Mouse (Mus musculus) forebrain, embryonic 11.5 days (tissue): ENCODE measurements around the gene Nol6. TPM values are rescaled to one million over a fixed set of nuclear protein-coding genes. Genes with fewer than 3 reads are reported as not detected.
"Not testable (repeated sequence)": the region's sequence is repeated elsewhere in the genome, so short reads cannot be mapped to it uniquely, and the experiment has no call there.

Experiments used
- ATAC-seq: fragments of 200-750 bp; cut with Nextera tagmentation; replicated peaks from 2 replicates; pipeline ENCODE4 v1.8.0; 2017; ENCODE audit warnings: moderate TSS enrichment; ENCODE audit not compliant: low FRiP score
- DNase-seq: peaks from one replicate; pipeline ENCODE4 v3.0.0-alpha.2; 2017; ENCODE audit warnings: low spot score
- H3K27ac ChIP-seq: fragments of 300-500 bp; sonication (generic); 2 replicates; pipeline ENCODE4 v1.5.1; 2014; ENCODE audit warnings: low read depth, low read length
- H3K27me3 ChIP-seq: fragments of 300-500 bp; sonication (generic); 2 replicates; pipeline ENCODE4 v1.6.1; 2014; ENCODE audit warnings: mild to moderate bottlenecking, low read length, mixed read lengths; ENCODE audit not compliant: control insufficient read depth, insufficient read depth
- H3K36me3 ChIP-seq: fragments of 300-500 bp; sonication (generic); 2 replicates; pipeline ENCODE4 v1.6.1; 2014; ENCODE audit warnings: mild to moderate bottlenecking, low read length, moderate library complexity, mixed read lengths; ENCODE audit not compliant: control insufficient read depth, insufficient read depth
- H3K4me1 ChIP-seq: fragments of 300-500 bp; sonication (generic); replicated peaks from 2 replicates; pipeline ENCODE4 v1.6.1; 2014; ENCODE audit warnings: low read length, mixed read lengths; ENCODE audit not compliant: control insufficient read depth, insufficient read depth
- H3K4me2 ChIP-seq: fragments of 300-500 bp; sonication (generic); 2 replicates; pipeline ENCODE4 v1.6.1; 2014; ENCODE audit warnings: low read depth, mild to moderate bottlenecking, low read length, moderate library complexity, mixed read lengths; ENCODE audit not compliant: severe bottlenecking
- H3K4me3 ChIP-seq: fragments of 300-500 bp; sonication (generic); 2 replicates; pipeline ENCODE4 v1.5.1; 2014; ENCODE audit warnings: low read depth, low read length
- H3K9ac ChIP-seq: fragments of 300-500 bp; sonication (generic); 2 replicates; pipeline ENCODE4 v1.6.1; 2014; ENCODE audit warnings: low read length
- H3K9me3 ChIP-seq: fragments of 300-500 bp; sonication (generic); 2 replicates; pipeline ENCODE4 v1.6.1; 2016; ENCODE audit warnings: low read length, mixed read lengths; ENCODE audit not compliant: control insufficient read depth
- whole genome bisulfite sequencing: fragments of 180-500 bp; shearing (Covaris S2); extraction: QIAGEN DNeasy Blood & Tissue Kit; methylation state at CpG from one replicate; pipeline ENCODE4 v1.1.7; 2014; 5-methylcytosine and 5-hydroxymethylcytosine counted together
- polyA plus RNA-seq: library from polyadenylated mRNA; unstranded; fragments of >200 nt; fragmentation: Nextera tagmentation; extraction: Ambion mirVana; gene quantifications from 2 replicates; pipeline ENCODE4 v1.2.1, GENCODE M21; 2014

Gene Nol6
- polyA plus RNA-seq, 1 experiment from 2014 or later = 31.6 TPM

DNA sequence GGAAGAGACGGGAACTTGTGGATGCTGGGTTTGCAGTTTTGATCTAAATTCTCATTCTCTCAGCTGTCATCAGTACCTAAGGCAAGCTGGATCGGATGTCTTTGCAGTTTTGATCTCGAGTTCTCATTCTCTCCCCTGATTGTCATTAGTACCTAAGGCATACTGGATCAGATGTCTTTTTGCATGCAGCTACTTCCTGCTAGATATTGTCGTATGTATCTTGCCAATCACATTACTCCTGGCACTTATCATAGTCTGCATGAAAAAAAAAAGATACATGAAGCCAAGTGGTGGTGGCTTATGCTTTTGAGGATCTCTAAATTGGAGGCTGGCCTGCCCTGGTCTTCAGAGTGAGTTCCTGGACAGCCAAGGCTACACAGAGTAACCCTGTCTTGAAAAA is 39.4 kb downstream of the Nol6 start:
- Histone ChIP-seq H3K27me3 (no peaks in the 10 kb centered on the region), H3K4me1 (no peaks in the 10 kb centered on the region), H3K36me3 (no peaks in the 10 kb centered on the region), H3K4me3 (no peak overlapping the region), H3K27ac (no peak overlapping the region), H3K9ac (no peak overlapping the region), H3K9me3 (no peaks in the 10 kb centered on the region), H3K4me2 (no peak overlapping the region)
- DNase-seq (no peak), ATAC-seq (no peak)
- WGBS = 82% methylated on average over 4 of the region's 4 CpGs

GRCm38 (mm10) chr4:41082803-41083202 is 41.5 kb downstream of the Nol6 start:
- not testable (repeated sequence) for H3K9me3 ChIP-seq, ATAC-seq, H3K36me3 ChIP-seq, H3K27me3 ChIP-seq, H3K4me3 ChIP-seq, H3K4me1 ChIP-seq, H3K27ac ChIP-seq, H3K4me2 ChIP-seq, DNase-seq, H3K9ac ChIP-seq
- 77% methylated on average over 4 of the region's 4 CpGs for WGBS

DNA sequence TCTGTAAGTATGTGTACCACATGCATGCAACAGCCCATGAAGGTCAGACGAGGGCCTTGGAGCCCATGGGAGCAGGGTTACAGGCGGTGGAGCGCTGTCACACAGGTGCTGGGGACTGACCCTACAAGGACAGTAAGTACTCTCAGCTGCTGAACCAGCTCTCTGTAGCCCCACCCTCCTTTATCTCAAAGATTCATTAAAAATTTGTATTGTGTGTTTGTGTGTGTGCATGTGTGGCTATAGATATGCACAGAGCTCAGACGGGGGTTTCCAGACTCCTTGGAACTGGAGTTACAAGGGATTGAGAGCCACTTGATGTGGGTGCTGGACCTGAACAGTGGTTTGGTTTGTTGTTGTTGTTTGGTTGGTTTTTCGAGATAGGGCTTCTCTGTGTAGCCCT is 42.5 kb downstream of the Nol6 start:
- no peaks in the 10 kb centered on the region for H3K36me3 ChIP-seq

GRCm38 (mm10) chr4:41078726-41079125 is 45.5 kb downstream of the Nol6 start:
- H3K27me3 ChIP-seq = no peaks in the 10 kb centered on the region
- H3K4me1 ChIP-seq = no peaks in the 10 kb centered on the region
- ATAC-seq = no peak
- no peak overlapping the region for H3K27ac ChIP-seq
- H3K36me3 ChIP-seq = no peaks in the 10 kb centered on the region
- DNase-seq = no peak
- H3K4me2 ChIP-seq = no peak overlapping the region
- H3K9ac ChIP-seq = no peak overlapping the region
- H3K4me3 ChIP-seq = no peak overlapping the region
- WGBS = 83% methylated on average over 6 of the region's 6 CpGs
- no peaks in the 10 kb centered on the region for H3K9me3 ChIP-seq

More for the DNA sequence above, 42.5 kb downstream of the Nol6 start:
- 84% methylated on average over 5 of the region's 5 CpGs for WGBS
- Histone ChIP-seq H3K9ac (no peak overlapping the region), H3K27me3 (no peaks in the 10 kb centered on the region), H3K27ac (no peak overlapping the region), H3K4me1 (no peaks in the 10 kb centered on the region), H3K9me3 (no peaks in the 10 kb centered on the region), H3K4me3 (no peak overlapping the region), H3K4me2 (no peak overlapping the region)
- ATAC-seq = no peak
- DNase-seq = no peak

GRCm38 (mm10) chr4:41074461-41074860 is 49.8 kb downstream of the Nol6 start:
- Histone ChIP-seq H3K4me2 (no peak overlapping the region), H3K4me3 (no peak overlapping the region), H3K9ac (no peak overlapping the region), H3K27ac (no peak overlapping the region), H3K9me3 (no peaks in the 10 kb centered on the region), H3K4me1 (no peaks in the 10 kb centered on the region), H3K36me3 (no peaks in the 10 kb centered on the region), H3K27me3 (no peaks in the 10 kb centered on the region)
- 83% methylated on average over 6 of the region's 6 CpGs for WGBS
- DNase-seq = no peak
- ATAC-seq = no peak

GRCm38 (mm10) chr4:41073008-41073817 is 51.0 kb downstream of the Nol6 start:
- Histone ChIP-seq H3K9ac (no peak overlapping the region), H3K4me1 (no peaks in the 10 kb centered on the region), H3K27me3 (no peaks in the 10 kb centered on the region), H3K4me2 (no peak overlapping the region), H3K36me3 (no peaks in the 10 kb centered on the region), H3K9me3 (no peaks in the 10 kb centered on the region), H3K4me3 (no peak overlapping the region), H3K27ac (no peak overlapping the region)
- DNase-seq (no peak), ATAC-seq (no peak)
- WGBS = 82% methylated on average over 12 of the region's 12 CpGs

DNA sequence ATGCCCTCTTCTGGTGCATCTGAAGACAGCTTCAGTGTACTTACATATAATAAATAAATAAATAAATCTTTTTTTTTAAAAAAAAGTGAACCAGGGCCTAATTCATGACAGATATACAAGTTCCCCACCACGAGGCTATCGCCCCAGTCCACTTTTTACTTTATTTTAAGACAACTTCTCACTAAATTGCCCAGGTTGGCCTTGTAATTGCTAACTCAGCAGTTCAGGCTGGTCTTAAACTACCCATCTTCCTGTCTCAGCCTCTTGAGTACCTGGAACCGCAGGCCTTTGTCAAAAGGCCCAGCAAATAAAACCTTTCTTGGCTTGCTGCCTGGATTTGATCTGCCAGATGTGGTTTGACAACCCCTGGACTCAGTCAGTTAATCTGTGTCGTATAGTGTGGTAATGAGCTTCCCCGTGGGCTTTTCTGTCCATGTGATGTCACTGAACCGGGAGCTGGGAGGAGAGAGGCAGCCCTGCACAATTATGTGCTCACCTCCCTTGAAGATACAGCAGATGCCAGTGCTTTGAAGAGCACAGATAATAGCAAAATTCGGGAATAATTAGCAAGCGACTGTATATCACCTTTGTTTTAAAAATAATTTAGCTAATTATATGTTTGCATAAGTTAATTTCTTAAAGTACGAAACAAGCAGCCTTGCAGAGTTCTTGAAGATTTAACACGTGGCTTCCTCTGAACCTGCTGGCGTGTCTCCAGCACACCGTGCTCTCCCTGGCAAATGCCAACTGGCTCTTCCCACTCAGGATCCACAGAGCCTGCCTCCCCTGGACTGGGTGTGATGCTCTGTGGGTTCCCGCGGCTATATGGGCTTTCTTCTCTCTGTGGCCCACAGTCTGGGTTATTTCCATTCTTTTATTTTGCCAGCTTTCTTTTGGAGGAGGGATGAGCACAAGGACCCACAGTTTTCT is 52.5 kb downstream of the Nol6 start:
- 82% methylated on average over 14 of the region's 14 CpGs for WGBS
- Histone ChIP-seq H3K4me2 (no peak overlapping the region), H3K9ac (no peak overlapping the region), H3K4me1 (no peaks in the 10 kb centered on the region), H3K27ac (no peak overlapping the region), H3K9me3 (no peaks in the 10 kb centered on the region), H3K27me3 (no peaks in the 10 kb centered on the region), H3K4me3 (no peak overlapping the region), H3K36me3 (no peaks in the 10 kb centered on the region)
- ATAC-seq = no peak
- DNase-seq = no peak

DNA sequence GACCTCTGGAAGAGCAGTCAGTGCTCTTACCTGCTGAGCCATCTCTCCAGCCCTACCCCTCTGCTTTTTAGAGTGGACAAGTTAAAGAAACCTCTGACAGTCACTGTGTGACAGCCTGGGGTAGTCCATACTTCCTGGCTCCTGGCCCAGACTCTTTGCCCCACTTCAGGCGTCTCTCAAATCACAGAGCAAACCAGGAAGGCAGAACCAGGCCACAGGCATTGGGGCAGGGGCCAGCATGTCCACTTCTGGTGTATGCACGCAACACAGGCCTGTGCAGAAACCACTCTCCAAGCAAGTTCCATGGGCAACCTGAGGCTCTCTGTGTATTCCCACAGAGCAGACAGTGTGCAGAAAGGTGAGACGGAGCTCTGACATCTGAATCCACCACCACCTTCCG is 59.1 kb downstream of the Nol6 start:
- H3K4me1 ChIP-seq = 0 out of 2 replicates have a peak, but pooled peaks cover 2% of the 10 kb centered on the region
- H3K9ac ChIP-seq = no peak overlapping the region
- no peak overlapping the region for H3K4me2 ChIP-seq
- ATAC-seq (no peak), DNase-seq (no peak)
- no peaks in the 10 kb centered on the region for H3K36me3 ChIP-seq
- no peaks in the 10 kb centered on the region for H3K9me3 ChIP-seq
- WGBS = 94% methylated on average over 4 of the region's 4 CpGs
- no peaks in the 10 kb centered on the region for H3K27me3 ChIP-seq
- no peak overlapping the region for H3K27ac ChIP-seq
- no peak overlapping the region for H3K4me3 ChIP-seq
